Mouse (Mus musculus) macrophage (primary cell): Measurements from ENCODE around the gene Smarce1. TPM values are rescaled to one million over a fixed set of nuclear protein-coding genes. Genes with fewer than 3 reads are reported as not detected.
A peak's percentile ranks its signal among the peaks of the same experiment; 100 is the strongest.

Source experiments
- H3K27ac ChIP-seq: fragments of 350-480 bp; formaldehyde crosslinking; 2 replicates; pipeline ENCODE4 v1.9.0; 2021
- H3K36me3 ChIP-seq: fragments of 350-480 bp; formaldehyde crosslinking; 2 replicates; pipeline ENCODE4 v1.9.0; 2021; ENCODE audit errors: inconsistent target
- H3K4me3 ChIP-seq: fragments of 350-480 bp; formaldehyde crosslinking; 2 replicates; pipeline ENCODE4 v1.9.0; 2021; ENCODE audit errors: inconsistent target
- H3K79me2 ChIP-seq: fragments of 350-480 bp; formaldehyde crosslinking; 2 replicates; pipeline ENCODE4 v1.9.0; 2021; ENCODE audit errors: inconsistent target
- WGBS: methylation state at CpG from one replicate; pipeline ENCODE4 v1.1.7; 2026; ENCODE audit warnings: inconsistent platforms; ENCODE audit not compliant: missing documents; 5-methylcytosine and 5-hydroxymethylcytosine counted together
- polyA plus RNA-seq: library from polyadenylated mRNA; stranded (reverse); fragments of 250-400 nt; gene quantifications from 3 replicates; pipeline ENCODE4 v1.2.4, GENCODE M21; 2018; ENCODE audit warnings: inconsistent platforms
- total RNA-seq, 78 experiments: library from RNA; depleted of rRNA; stranded (reverse); fragments of 250-400 nt; gene quantifications; 1 replicate in 9 of 78; 2 replicates in 24 of 78; 3 replicates in 43 of 78; 4 replicates in 2 of 78; pipeline ENCODE4 v1.2.4; 2018; ENCODE audit warnings: inconsistent platforms in 56 of 78

The Smarce1 gene
- total RNA-seq (2018; cell fraction: chromatin; rRNA removed) = 100 to 1,000 TPM in 24 of 26 experiments, 10 to 100 TPM in 2; 69.5 to 224 (median 138) TPM
- 10 to 100 TPM; 44.9 to 77.8 (median 52.9) TPM for total RNA-seq (2018; cell fraction: cytosol; rRNA removed)
- total RNA-seq (2018; cell fraction: nucleus; rRNA removed) = 100 to 1,000 TPM in 7 of 26 experiments, 10 to 100 TPM in 19; 55.6 to 141 (median 83.6) TPM
- polyA plus RNA-seq = 54.8 to 118 TPM (median 76.8 TPM) in 3 replicates

DNA sequence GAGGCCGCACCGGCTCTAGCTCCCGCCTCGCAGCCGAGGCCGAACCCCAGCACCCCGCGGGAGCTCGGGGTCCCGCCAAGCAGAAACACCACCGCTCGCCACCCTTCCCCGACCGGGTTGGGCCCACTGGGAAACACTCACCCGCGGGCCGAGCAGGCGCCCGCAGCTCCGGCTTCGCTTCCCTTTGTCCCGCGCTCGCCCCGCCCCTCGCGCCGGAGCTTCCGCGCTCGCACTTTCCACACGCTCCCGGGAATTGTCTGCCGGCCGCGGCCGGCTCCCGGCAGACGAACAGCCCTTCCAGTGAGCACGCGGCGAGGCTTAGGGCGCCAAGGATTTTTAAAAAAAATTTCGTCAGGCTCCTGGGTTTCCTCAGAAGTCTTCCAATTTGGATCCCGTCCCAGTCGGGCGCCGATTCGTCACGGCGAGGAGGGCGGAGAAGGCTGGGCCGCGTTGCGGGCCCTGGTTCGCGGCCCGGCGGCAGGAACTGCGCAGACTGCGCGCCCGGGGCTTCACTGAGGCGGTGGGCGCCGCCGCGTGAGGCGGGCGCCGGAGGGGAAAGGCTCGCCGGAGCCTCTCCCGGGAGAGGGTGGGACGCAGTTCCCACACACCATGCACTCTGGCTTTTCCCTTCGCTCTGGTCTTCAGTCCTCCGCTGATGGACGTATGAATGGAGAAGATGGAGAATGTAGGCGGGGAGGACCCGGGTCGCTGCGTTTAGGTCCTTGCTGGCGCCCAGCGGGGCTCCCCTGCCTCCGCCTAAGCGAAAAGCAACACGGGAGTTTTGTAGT, at the start of gene Smarce1:
TSS of gene Smarce1 (minus strand) at position 757 of the 788 bp plus-strand sequence.
- peaks cover 46% of the 10 kb centered on the region for H3K79me2 ChIP-seq
- H3K4me3 ChIP-seq = peak within 1 kb of the TSS; percentile 96
- WGBS = under 1% methylated on average over 80 of the region's 87 CpGs
- H3K36me3 ChIP-seq = peaks cover 21% of the 10 kb centered on the region; the same call in 1 of the 2 replicates
- peak within 1 kb of the TSS; percentile 55 for H3K27ac ChIP-seq

DNA sequence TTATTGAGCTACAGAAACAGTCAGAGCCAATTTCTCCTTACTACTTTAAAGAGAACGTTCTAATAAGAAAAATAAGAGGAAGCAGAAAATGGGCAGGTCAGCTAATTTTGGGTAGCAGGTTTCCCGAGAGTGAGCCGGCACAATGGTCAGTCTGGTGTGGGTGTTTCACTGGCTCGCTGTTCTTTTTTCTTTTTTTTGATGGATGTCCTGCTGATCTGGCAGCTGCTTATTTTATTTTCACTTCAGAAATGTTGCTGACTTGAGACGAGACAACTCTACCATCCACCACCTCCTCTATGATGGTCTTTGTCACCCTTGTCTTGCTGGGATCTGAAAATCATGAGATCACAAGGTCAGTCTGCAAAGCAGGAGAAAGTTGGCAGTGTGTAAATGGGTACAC, 49.2 kb upstream of the Smarce1 start:
- no peak overlapping the region for H3K27ac ChIP-seq
- 30% methylated on average over 5 of the region's 5 CpGs for WGBS
- H3K4me3 ChIP-seq = no peak overlapping the region
- H3K36me3 ChIP-seq = no peaks in the 10 kb centered on the region
- no peaks in the 10 kb centered on the region for H3K79me2 ChIP-seq

DNA sequence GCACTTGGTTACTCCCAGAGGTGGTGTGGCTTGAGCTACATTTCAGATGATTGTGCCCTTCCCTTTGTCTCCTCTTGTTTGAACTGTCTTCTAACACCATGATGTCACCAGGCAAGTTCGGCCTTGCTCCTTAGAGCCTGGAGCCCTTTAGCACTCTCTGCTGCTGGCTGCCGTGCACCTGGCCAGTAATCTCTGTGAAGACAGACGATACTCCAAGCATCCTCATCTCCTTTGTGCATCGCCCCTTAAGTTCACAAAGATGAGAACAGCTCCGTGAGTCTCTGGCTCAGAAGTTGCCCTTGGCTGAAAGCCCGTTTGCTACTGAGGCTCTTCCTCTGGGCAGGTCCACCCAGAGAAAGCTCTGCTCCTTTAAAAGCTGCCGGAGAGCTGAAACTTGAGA, 46.0 kb upstream of the Smarce1 start:
- Histone ChIP-seq H3K79me2 (no peaks in the 10 kb centered on the region), H3K36me3 (no peaks in the 10 kb centered on the region), H3K27ac (no peak overlapping the region), H3K4me3 (no peak overlapping the region)
- 78% methylated on average over 7 of the region's 7 CpGs for WGBS

DNA sequence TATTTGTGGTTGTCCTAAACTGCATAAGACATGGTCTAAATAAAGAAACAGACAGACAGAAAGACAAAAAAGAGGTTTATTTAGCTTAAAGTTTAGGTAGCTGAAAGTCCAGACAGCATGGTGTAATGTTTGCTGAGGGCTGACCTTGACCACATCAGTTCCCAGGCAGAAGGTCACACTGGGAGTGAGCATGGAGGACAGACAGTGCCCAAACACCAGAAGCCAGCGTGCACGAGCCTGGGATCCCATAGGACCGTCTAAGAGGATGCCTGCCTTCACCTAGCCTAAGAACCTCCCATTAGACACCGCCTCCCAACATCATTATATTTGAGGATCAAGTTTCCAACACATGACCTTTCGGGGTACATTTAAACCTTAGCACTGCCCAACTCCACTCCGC, 44.8 kb upstream of the Smarce1 start:
- H3K79me2 ChIP-seq = no peaks in the 10 kb centered on the region
- 83% methylated on average over 6 of the region's 6 CpGs for WGBS
- H3K4me3 ChIP-seq = no peak overlapping the region
- H3K36me3 ChIP-seq = no peaks in the 10 kb centered on the region
- H3K27ac ChIP-seq = no peak overlapping the region

DNA sequence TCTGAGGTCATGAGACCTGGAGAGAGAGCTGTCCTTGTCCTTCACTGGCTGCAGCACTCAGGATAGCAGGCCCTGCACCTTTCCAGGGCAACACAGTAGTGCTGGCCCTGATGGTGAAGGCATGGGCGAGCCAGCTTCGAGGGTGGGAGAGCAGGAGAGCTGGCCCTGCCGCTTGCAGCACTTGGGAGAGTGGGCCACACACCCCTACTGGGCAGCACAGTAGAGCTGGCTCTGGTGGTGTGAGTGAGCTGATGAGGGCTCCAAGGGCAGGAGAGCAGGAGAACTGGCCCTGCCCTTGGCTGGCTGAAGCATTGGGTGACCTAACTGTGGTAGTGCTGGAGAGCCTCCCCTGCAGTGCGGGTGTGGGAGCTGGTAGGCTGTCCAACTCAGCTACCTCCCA, 41.9 kb upstream of the Smarce1 start:
- Histone ChIP-seq H3K79me2 (no peaks in the 10 kb centered on the region), H3K4me3 (no peak overlapping the region), H3K36me3 (no peaks in the 10 kb centered on the region), H3K27ac (no peak overlapping the region)
- WGBS = 94% methylated on average over 4 of the region's 4 CpGs

DNA sequence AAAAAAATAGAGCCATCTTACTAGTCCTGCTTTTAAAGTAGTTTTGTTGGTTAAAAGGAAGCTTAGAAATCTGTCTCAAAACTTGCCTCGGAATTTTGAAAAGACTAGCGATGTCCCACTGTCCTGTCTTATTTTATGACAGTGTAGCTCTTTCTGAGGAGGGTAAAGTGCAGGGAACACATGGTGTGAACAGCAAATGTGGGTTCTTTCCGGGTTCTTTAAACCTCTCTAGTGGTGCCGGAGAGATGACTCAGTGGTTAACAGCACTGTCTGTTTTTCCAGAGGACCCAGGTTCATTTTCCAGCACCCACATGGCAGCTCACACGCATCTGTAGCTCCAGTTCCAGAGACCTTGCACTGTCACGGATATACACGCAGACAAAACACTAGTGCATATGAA, 38.4 kb upstream of the Smarce1 start:
- Histone ChIP-seq H3K79me2 (no peaks in the 10 kb centered on the region), H3K36me3 (no peaks in the 10 kb centered on the region), H3K27ac (no peak overlapping the region), H3K4me3 (no peak overlapping the region)
- WGBS = 92% methylated on average over 7 of the region's 7 CpGs

- no peak overlapping the region for H3K4me3 ChIP-seq
- 27% methylated on average over 9 of the region's 9 CpGs for WGBS
- no peaks in the 10 kb centered on the region for H3K36me3 ChIP-seq
- no peaks in the 10 kb centered on the region for H3K79me2 ChIP-seq
- H3K27ac ChIP-seq = no peak overlapping the region
Observed at GRCm38 (mm10) chr11:99265796-99266195, 35.0 kb upstream of the Smarce1 start.

GRCm38 (mm10) chr11:99265220-99265619, 34.4 kb upstream of the Smarce1 start:
- no peaks in the 10 kb centered on the region for H3K36me3 ChIP-seq
- no peaks in the 10 kb centered on the region for H3K79me2 ChIP-seq
- H3K4me3 ChIP-seq = no peak overlapping the region
- no peak overlapping the region for H3K27ac ChIP-seq
- 74% methylated on average over 9 of the region's 9 CpGs for WGBS

DNA sequence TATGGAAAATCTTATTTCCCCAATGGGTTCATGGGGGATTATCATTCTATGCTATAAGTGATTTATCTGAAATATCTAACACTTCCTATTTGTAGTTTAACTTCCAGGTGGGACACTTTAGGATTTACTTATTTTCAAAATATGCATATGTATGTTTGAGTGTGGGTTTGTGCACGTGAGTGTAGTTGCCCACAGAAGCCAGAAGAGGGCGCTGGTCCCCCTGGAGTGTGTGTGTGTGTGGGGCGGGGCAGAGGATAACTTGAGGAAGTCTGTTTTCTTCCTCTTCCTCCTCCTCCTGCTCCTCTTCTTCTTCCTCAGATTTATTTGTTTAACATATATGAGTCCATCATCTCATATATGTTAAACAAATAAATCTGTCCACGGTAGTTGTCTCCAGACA, 25.4 kb upstream of the Smarce1 start:
- H3K79me2 ChIP-seq = no peaks in the 10 kb centered on the region
- no peak overlapping the region for H3K4me3 ChIP-seq
- H3K27ac ChIP-seq = no peak overlapping the region
- H3K36me3 ChIP-seq = no peaks in the 10 kb centered on the region
- 92% methylated on average over 4 of the region's 4 CpGs for WGBS

GRCm38 (mm10) chr11:99255316-99255715, 24.5 kb upstream of the Smarce1 start:
- Histone ChIP-seq H3K79me2 (no peaks in the 10 kb centered on the region), H3K27ac (no peak overlapping the region), H3K4me3 (no peak overlapping the region), H3K36me3 (no peaks in the 10 kb centered on the region)
- WGBS = 77% methylated on average over 8 of the region's 8 CpGs

- no peak overlapping the region for H3K27ac ChIP-seq
- no peak overlapping the region for H3K4me3 ChIP-seq
- H3K36me3 ChIP-seq = no peaks in the 10 kb centered on the region
- no peaks in the 10 kb centered on the region for H3K79me2 ChIP-seq
- WGBS = 80% methylated on average over 2 of the region's 2 CpGs
Observed at GRCm38 (mm10) chr11:99253893-99254292, 23.1 kb upstream of the Smarce1 start.

DNA sequence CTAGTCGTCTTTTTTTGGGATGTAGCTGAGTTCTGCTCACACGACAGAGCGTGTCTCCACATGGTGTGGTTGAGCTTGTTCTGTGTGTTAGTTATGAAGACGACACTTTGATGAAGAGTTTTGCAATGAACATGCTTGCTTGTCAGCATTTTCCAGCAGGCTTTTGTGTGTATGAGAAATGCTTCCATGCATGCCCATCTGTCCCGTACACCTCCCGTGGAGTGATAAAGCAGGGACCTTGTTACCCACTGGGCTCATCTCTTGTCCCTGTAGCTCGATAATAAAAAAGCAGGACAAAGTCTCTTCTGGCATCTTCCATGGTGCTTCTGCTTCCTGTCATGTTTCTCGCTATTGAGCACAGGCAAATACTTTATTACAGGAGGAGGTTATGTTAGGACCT, 21.9 kb upstream of the Smarce1 start:
- no peaks in the 10 kb centered on the region for H3K36me3 ChIP-seq
- H3K79me2 ChIP-seq = no peaks in the 10 kb centered on the region
- H3K27ac ChIP-seq = no peak overlapping the region
- H3K4me3 ChIP-seq = no peak overlapping the region
- WGBS = 75% methylated on average over 8 of the region's 8 CpGs

DNA sequence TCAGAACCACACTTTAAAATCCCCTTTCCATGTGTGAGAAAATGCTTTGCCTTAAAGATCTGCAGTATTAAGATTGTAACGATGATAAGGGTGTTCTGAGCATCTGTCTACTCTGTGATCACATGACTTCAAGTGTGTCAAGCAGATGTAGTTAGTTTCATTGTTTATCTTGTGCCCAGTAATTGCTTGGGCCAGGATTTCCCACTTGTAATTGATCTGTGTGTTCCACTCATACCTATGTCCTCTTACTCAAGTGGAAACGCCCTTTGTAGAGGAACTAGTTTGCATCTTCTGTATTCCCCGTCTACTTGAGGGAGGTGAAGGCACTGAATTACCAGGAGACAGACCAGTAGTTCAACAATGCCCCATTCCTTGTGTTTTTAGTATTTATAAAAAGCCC, 19.8 kb upstream of the Smarce1 start:
- no peaks in the 10 kb centered on the region for H3K79me2 ChIP-seq
- H3K4me3 ChIP-seq = no peak overlapping the region
- no peak overlapping the region for H3K27ac ChIP-seq
- no peaks in the 10 kb centered on the region for H3K36me3 ChIP-seq
- WGBS = 64% methylated on average over 3 of the region's 3 CpGs

DNA sequence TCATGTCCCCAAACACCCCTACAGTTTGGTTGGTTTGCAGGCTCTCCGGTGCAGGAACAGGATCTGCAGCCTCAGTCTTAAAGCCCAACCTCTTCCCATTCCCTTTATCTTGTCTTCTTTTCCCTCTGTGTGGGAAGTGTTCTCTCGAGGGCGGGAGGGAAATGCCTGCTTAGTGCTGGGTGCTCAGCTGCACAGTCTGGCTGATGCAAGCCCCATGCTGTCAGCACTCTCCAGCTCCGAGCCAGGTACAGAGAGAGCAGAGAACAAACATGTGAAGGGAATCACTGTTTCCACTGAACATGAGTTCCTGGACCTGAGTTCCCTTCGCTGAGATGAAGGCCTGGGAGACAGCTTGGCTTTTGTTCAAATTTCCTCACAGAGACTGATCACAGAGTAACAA, 19.4 kb upstream of the Smarce1 start:
- no peaks in the 10 kb centered on the region for H3K79me2 ChIP-seq
- no peak overlapping the region for H3K4me3 ChIP-seq
- H3K36me3 ChIP-seq = no peaks in the 10 kb centered on the region
- H3K27ac ChIP-seq = no peak overlapping the region
- WGBS = 71% methylated on average over 5 of the region's 5 CpGs

GRCm38 (mm10) chr11:99249115-99249514, 18.3 kb upstream of the Smarce1 start:
- 68% methylated on average over 4 of the region's 4 CpGs for WGBS
- H3K27ac ChIP-seq = no peak overlapping the region

More at GRCm38 (mm10) chr11:99249115-99249514, 18.3 kb upstream of the Smarce1 start:
- H3K79me2 ChIP-seq = no peaks in the 10 kb centered on the region
- H3K4me3 ChIP-seq = no peak overlapping the region
- H3K36me3 ChIP-seq = no peaks in the 10 kb centered on the region
